Mouse (Mus musculus): ENCODE results near the gene Clic1.

GRCm38 (mm10) chr17:35023756-35024155, 26.0 kb upstream of the Clic1 start:
- TF ChIP-seq CTCF (IDR thresholded peaks at IDR 0.05; ENCODE audit: insufficient read depth, low read depth, low read length), result no peak
- no peak for TF ChIP-seq POLR2A (IDR thresholded peaks at IDR 0.05; ENCODE audit: insufficient read depth, low read depth, low read length)

Measured in olfactory bulb, adult 2 months (tissue).